Mouse (Mus musculus) fat pad, adult 2 months (tissue): ENCODE measurements around the gene Ddost.

Experiments used
- DNase-seq: peaks from one replicate; pipeline ENCODE4 v3.0.0-alpha.2; 2011; ENCODE audit warnings: low read depth, low spot score; ENCODE audit errors: extremely low read depth

Ddost gene

GRCm38 (mm10) chr4:138335648-138336047, 31.1 kb downstream of the Ddost start:
- no peak for DNase-seq

GRCm38 (mm10) chr4:138336876-138337275, 32.3 kb downstream of the Ddost start:
- no peak for DNase-seq

GRCm38 (mm10) chr4:138337341-138337740, 32.8 kb downstream of the Ddost start:
- no peak for DNase-seq

- no peak for DNase-seq
Measured at GRCm38 (mm10) chr4:138339963-138340362, 35.4 kb downstream of the Ddost start.

- DNase-seq: no peak
Measured at GRCm38 (mm10) chr4:138341393-138341792, 36.9 kb downstream of the Ddost start.

- no peak for DNase-seq
Measured at GRCm38 (mm10) chr4:138342048-138342447, 37.5 kb downstream of the Ddost start.

GRCm38 (mm10) chr4:138342778-138343177, 38.2 kb downstream of the Ddost start:
- no peak for DNase-seq

- DNase-seq: no peak
Measured at GRCm38 (mm10) chr4:138343341-138343837, 38.9 kb downstream of the Ddost start.

GRCm38 (mm10) chr4:138344891-138345545, 40.5 kb downstream of the Ddost start:
- no peak for DNase-seq

- DNase-seq: no peak
Measured at GRCm38 (mm10) chr4:138347280-138347679, 42.8 kb downstream of the Ddost start.

GRCm38 (mm10) chr4:138348716-138349115, 44.2 kb downstream of the Ddost start:
- DNase-seq: no peak

- DNase-seq: no peak
Measured at GRCm38 (mm10) chr4:138351821-138352220, 47.3 kb downstream of the Ddost start.

GRCm38 (mm10) chr4:138352692-138353091, 48.2 kb downstream of the Ddost start:
- no peak for DNase-seq

GRCm38 (mm10) chr4:138353438-138354171, 49.1 kb downstream of the Ddost start:
- no peak for DNase-seq

- DNase-seq: no peak
Measured at GRCm38 (mm10) chr4:138355496-138355895, 51.0 kb downstream of the Ddost start.

GRCm38 (mm10) chr4:138356141-138356540, 51.6 kb downstream of the Ddost start:
- DNase-seq: no peak

- DNase-seq: no peak
Measured at GRCm38 (mm10) chr4:138356551-138356950, 52.0 kb downstream of the Ddost start.

- DNase-seq: no peak
Measured at GRCm38 (mm10) chr4:138358176-138358575, 53.6 kb downstream of the Ddost start.

- no peak for DNase-seq
Measured at GRCm38 (mm10) chr4:138361370-138361821, 56.9 kb downstream of the Ddost start.
